Mouse (Mus musculus) CH12.LX (cell line): ENCODE data around the gene Ap5b1.

ENCODE experiments used
- CTCF ChIP-seq, 2 experiments: IDR thresholded peaks in 1 of 2; conservative IDR thresholded peaks in 1 of 2; 2 replicates each; pipeline ENCODE4 v1.5.1; 2011 to 2012; ENCODE audit warnings: low read depth in 2 of 2, low read length in 2 of 2, improper control_type of control experiment in 1 of 2, inconsistent platforms in 1 of 2, mild to moderate bottlenecking in 1 of 2, moderate library complexity in 1 of 2
- MAX ChIP-seq: IDR thresholded peaks from 2 replicates; pipeline ENCODE4 v1.6.1; 2011; ENCODE audit warnings: low read length, improper control_type of control experiment
- MAZ ChIP-seq: IDR thresholded peaks from 2 replicates; pipeline ENCODE4 v1.6.1; 2012; ENCODE audit warnings: low read depth, mild to moderate bottlenecking, inconsistent platforms, low read length, improper control_type of control experiment, moderate library complexity
- NRF1 ChIP-seq: IDR thresholded peaks from 2 replicates; pipeline ENCODE4 v1.6.1; 2014; ENCODE audit warnings: low read depth, mild to moderate bottlenecking, inconsistent platforms, low read length, improper control_type of control experiment, moderate library complexity
- POLR2A ChIP-seq: IDR thresholded peaks from 2 replicates; pipeline ENCODE4 v1.6.1; 2011; ENCODE audit warnings: low read depth, mild to moderate bottlenecking, improper control_type of control experiment, low read length

GRCm38 (mm10) chr19:5532520-5532919 lies 35.3 kb upstream of the Ap5b1 start:
- no peak for TF ChIP-seq CTCF (conservative IDR thresholded peaks at IDR 0.05 in 1 of 2, IDR thresholded peaks at IDR 0.05 in 1 of 2; ENCODE audit: low read depth in 2 of 2, low read length in 2 of 2)
- TF ChIP-seq MAZ, result no peak
- no peak for TF ChIP-seq POLR2A
- no peak for TF ChIP-seq NRF1
- no peak for TF ChIP-seq MAX
